Mouse (Mus musculus) spleen, adult 2 months (tissue): Measurements from ENCODE around the gene Tomm22.

Source experiments
- CTCF ChIP-seq: fragments of 200-500 bp; IDR thresholded peaks from 2 replicates; pipeline ENCODE4 v1.5.1; 2011; ENCODE audit warnings: mild to moderate bottlenecking, inconsistent platforms; ENCODE audit not compliant: insufficient read depth, insufficient read length, insufficient replicate concordance; ENCODE audit errors: extremely low read depth
- POLR2A ChIP-seq: fragments of 200-500 bp; IDR thresholded peaks from 2 replicates; pipeline ENCODE4 v1.6.1; 2011; ENCODE audit warnings: low read depth, low read length, inconsistent platforms

- TF ChIP-seq CTCF (no peak), POLR2A (no peak)
These were observed 15.6 kb downstream of the Tomm22 start for GRCm38 (mm10) chr15:79686046-79686869.
